Mouse (Mus musculus) small intestine, adult 2 months (tissue): ENCODE data around the gene Crisp3. TPM values are rescaled to one million over a fixed set of nuclear protein-coding genes. Genes with fewer than 3 reads are reported as not detected.
"Not testable (repeated sequence)": the region's sequence is repeated elsewhere in the genome, so short reads cannot be mapped to it uniquely, and the experiment has no call there.

ENCODE experiments used
- H3K27ac ChIP-seq: fragments of 200-500 bp; 2 replicates; pipeline ENCODE4 v1.5.1; 2012; ENCODE audit warnings: low read depth, low read length, control low read depth, inconsistent platforms; ENCODE audit not compliant: insufficient read depth
- H3K27me3 ChIP-seq: fragments of 200-500 bp; 2 replicates; pipeline ENCODE4 v1.6.1; 2012; ENCODE audit warnings: mild to moderate bottlenecking, moderate library complexity, low read length, inconsistent platforms; ENCODE audit not compliant: control insufficient read depth, insufficient read depth
- H3K36me3 ChIP-seq: fragments of 200-500 bp; 2 replicates; pipeline ENCODE4 v1.6.1; 2012; ENCODE audit warnings: mild to moderate bottlenecking, low read length, control low read depth, inconsistent platforms; ENCODE audit not compliant: control insufficient read depth, insufficient read depth
- H3K4me1 ChIP-seq: fragments of 200-500 bp; 2 replicates; pipeline ENCODE4 v1.6.1; 2012; ENCODE audit warnings: low read length, inconsistent platforms, mixed read lengths; ENCODE audit not compliant: control insufficient read depth, insufficient read depth, insufficient read length
- H3K4me3 ChIP-seq: fragments of 200-500 bp; 2 replicates; pipeline ENCODE4 v1.5.1; 2012; ENCODE audit warnings: low read depth, mild to moderate bottlenecking, control low read depth, inconsistent platforms, low read length, moderate library complexity
- CTCF ChIP-seq: fragments of 200-500 bp; IDR thresholded peaks from 2 replicates; pipeline ENCODE4 v1.5.1; 2012; ENCODE audit warnings: low read depth, mild to moderate bottlenecking, control low read depth, inconsistent platforms, low read length, moderate library complexity, mixed read lengths; ENCODE audit not compliant: insufficient replicate concordance, insufficient read length; ENCODE audit errors: extremely low read depth
- POLR2A ChIP-seq: fragments of 200-500 bp; IDR thresholded peaks from 2 replicates; pipeline ENCODE4 v1.6.1; 2012; ENCODE audit warnings: low read depth, mild to moderate bottlenecking, control low read depth, inconsistent platforms, low read length, moderate library complexity
- WGBS: fragments of 180-500 bp; shearing (Covaris S2); methylation state at CpG from one replicate; pipeline ENCODE4 v1.1.7; 2018; 5-methylcytosine and 5-hydroxymethylcytosine counted together
- polyA plus RNA-seq: library from polyadenylated mRNA; depleted of rRNA; stranded (reverse); fragments of >200 nt; gene quantifications from 2 replicates; pipeline ENCODE4 v1.2.3, GENCODE M21; 2012; rRNA removed

Gene Crisp3
- polyA plus RNA-seq, result not detected in 2 replicates

DNA sequence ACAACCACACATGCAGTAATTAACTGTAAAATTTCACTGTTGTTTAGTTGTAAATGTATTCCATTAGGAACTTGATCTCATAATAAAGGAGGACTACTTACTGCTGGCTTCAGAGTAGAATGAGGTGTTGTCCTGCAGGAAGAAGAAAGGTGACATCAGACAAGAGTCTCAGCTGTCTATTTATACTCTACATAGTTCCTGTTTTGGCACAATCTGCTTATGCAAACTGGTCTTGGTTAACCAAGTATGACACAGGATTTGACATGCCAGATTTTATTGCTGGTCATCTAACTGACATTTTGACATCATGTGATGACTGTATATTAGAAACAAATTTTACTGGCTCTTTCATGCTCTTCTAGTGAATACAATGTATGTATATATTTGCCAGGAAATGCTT, at the start of gene Crisp3:
Gene Crisp3, minus strand, starts transcription at position 154 of the 400 bp plus-strand sequence.
- TF ChIP-seq CTCF (no peak), POLR2A (no peak)
- no peak within 1 kb of the TSS for H3K27ac ChIP-seq
- H3K27me3 ChIP-seq, result no peaks in the 10 kb centered on the region
- H3K4me1 ChIP-seq, result no peaks in the 10 kb centered on the region
- no peak within 1 kb of the TSS for H3K4me3 ChIP-seq
- H3K36me3 ChIP-seq, result no peaks in the 10 kb centered on the region

DNA sequence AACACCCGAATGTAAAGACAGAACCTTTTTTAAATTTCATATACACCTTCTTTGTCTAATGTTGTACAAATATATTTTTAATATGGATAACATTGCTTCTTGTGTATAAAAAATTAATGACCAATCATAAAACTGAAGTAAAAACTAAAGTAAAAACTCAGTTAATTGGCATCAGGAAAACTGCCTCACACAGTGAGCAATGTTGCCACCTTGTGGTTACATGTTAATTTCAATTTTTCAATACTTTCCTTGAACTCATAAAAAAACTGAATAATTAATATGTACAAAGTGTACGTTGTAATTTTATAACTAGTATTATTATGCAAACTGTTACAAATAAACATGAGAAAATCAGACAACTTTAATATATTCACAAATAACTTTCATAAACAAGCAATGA, 43.3 kb upstream of the Crisp3 start:
- WGBS, result 66% methylated on average over 2 of the region's 2 CpGs
- H3K27me3 ChIP-seq, result no peaks in the 10 kb centered on the region
- no peaks in the 10 kb centered on the region for H3K4me1 ChIP-seq
- no peak for TF ChIP-seq CTCF
- no peak for TF ChIP-seq POLR2A
- no peak overlapping the region for H3K4me3 ChIP-seq
- no peak overlapping the region for H3K27ac ChIP-seq
- no peaks in the 10 kb centered on the region for H3K36me3 ChIP-seq

DNA sequence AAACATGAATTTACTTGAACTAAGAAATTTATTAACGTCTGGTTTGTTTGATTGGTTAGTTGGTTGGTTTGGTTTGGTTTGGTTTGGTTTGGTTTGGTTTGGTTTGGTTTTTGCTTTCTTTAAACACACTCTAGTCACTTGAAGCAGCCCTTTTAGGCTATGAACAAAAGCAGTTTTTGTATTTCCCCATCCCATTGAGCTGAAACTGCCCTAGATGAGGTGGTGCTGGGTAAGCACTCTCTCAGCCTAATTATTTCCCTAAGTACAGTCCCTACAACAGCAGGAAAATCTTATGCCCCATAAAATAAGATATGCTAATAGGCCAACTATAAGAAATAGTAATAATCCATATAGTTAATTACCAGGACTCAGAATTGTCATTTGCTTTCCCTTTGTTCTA, 33.4 kb upstream of the Crisp3 start:
- WGBS, result 66% methylated on average over 1 of the region's 1 CpGs
- H3K4me1 ChIP-seq, result no peaks in the 10 kb centered on the region
- H3K27ac ChIP-seq, result no peak overlapping the region
- TF ChIP-seq CTCF (no peak), POLR2A (no peak)
- H3K27me3 ChIP-seq, result no peaks in the 10 kb centered on the region
- no peak overlapping the region for H3K4me3 ChIP-seq
- no peaks in the 10 kb centered on the region for H3K36me3 ChIP-seq

DNA sequence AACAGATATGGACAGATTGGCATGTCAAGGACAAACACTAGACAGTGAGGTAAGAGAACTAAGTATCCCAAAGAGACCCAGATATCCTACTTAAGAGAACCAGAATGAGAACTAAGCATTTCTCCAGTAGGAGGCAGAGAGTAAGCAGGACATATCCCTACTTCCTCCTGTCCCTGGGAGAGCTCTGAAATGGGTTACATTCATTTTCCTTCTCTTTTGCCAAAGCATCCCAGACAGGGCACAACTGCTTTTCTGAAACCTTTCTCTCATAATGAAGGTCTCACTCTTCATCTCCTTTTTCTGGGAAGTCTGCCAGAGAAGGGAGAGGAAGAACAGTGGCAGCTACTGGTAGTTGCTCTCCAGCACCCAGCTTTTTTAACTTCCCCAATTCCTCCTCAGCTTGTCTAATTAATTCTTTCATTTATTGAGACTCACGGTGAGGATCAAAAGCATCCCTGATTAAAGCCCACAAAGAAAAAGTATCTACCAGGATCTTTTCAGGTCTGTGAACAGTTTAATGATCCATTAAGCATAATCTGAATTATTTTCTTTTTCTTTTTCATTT, 32.9 kb upstream of the Crisp3 start:
- WGBS, result 79% methylated on average over 1 of the region's 1 CpGs
- TF ChIP-seq POLR2A (no peak), CTCF (no peak)
- no peaks in the 10 kb centered on the region for H3K4me1 ChIP-seq
- H3K4me3 ChIP-seq, result no peak overlapping the region
- H3K27ac ChIP-seq, result no peak overlapping the region
- H3K27me3 ChIP-seq, result no peaks in the 10 kb centered on the region
- no peaks in the 10 kb centered on the region for H3K36me3 ChIP-seq

DNA sequence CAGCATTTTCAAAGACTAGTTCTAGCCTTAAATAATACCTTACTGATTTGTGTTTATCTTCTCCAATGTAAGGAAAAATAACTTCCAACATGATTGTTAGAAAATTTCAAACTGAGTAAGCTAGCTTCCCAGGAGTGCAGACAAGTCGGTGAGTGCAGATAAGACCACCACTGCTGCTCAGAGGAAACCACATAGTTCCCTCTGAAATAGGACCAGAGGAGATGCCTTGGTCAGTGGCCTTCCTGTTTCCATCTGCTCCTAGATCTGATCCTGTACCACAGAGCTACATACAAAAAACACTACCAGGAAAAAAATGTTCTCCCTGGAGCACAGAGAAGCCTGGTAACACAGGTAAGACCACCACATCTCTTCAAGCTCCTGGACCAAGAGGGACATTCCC, 10.4 kb upstream of the Crisp3 start:
- WGBS, result 59% methylated on average over 1 of the region's 1 CpGs

DNA sequence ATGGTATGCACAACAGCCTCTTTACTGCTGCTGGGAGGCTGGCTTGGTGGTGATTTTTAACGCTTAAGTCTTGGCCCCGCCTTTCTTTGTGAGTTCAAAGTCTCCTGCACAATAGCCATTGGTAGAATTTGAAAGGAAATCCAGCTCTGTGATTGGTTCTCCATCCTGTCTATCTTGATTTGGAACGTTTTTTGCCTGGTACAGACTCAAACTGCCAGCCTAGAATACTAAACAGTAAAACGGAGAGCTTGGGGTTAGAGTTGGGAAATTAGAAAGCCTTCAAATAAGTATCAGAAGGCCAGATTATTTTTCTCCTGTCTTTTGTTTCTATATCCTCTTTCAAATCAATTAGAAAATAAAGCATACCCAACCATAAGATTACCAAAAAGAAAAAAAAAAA, 33.5 kb downstream of the Crisp3 start, which contains the start of gene Pgk2:
Gene Pgk2, minus strand, starts transcription at position 101 of the 400 bp plus-strand sequence.
- H3K27me3 ChIP-seq, result no peaks in the 10 kb centered on the region
- WGBS, result 62% methylated on average over 4 of the region's 4 CpGs
- H3K4me3 ChIP-seq, result no peak within 1 kb of the TSS
- no peaks in the 10 kb centered on the region for H3K36me3 ChIP-seq
- no peak within 1 kb of the TSS for H3K27ac ChIP-seq
- no peak for TF ChIP-seq CTCF
- no peak for TF ChIP-seq POLR2A
- H3K4me1 ChIP-seq, result no peaks in the 10 kb centered on the region

More for the DNA sequence above, 10.4 kb upstream of the Crisp3 start:
- Histone ChIP-seq H3K27ac (no peak overlapping the region), H3K27me3 (no peaks in the 10 kb centered on the region), H3K4me1 (no peaks in the 10 kb centered on the region), H3K4me3 (no peak overlapping the region), H3K36me3 (no peaks in the 10 kb centered on the region)
- TF ChIP-seq POLR2A, result no peak
- TF ChIP-seq CTCF, result no peak

DNA sequence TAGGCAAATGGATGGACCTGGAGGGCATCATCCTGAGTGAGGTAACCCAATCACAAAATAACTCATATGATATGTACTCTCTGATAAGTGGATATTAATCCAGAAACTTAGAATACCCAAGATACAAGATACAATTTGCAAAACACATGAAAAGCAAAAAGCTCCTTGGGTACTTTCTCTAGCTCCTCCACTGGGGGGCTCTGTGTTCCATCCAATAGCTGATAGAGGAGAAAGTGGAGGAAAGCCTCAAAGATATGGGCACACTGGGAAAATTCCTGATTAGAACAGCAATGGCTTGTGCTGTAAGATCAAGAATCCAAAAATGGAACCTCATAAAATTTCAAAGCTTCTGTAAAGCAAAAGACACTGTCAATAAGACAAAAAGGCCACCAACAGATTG, 40.3 kb downstream of the Crisp3 start:
- not testable (repeated sequence) for H3K27me3 ChIP-seq, H3K27ac ChIP-seq, H3K4me3 ChIP-seq, H3K36me3 ChIP-seq, H3K4me1 ChIP-seq

DNA sequence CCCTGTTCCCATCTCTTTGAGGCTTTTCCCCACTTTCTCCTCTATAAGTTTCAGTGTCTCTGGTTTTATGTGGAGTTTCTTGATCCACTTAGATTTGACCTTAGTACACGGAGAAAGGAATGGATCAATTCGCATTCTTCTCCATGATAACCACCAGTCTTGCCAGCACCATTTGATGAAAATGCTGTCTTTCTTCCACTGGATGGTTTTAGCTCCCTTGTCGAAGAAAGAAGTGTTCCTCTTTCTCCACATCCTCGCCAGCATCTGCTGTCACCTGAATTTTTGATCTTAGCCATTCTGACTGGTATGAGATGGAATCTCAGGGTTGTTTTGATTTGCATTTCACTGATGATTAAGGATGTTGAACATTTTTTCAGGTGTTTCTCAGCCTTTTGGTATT, 51.9 kb downstream of the Crisp3 start:
- not testable (repeated sequence) for H3K27me3 ChIP-seq, H3K4me3 ChIP-seq, H3K4me1 ChIP-seq, H3K36me3 ChIP-seq, H3K27ac ChIP-seq
- 79% methylated on average over 4 of the region's 4 CpGs for WGBS

Other genes with a start within 250 kb of the Crisp3 start
- not detected in 2 replicates for gene AC192777.2, start 146.8 kb downstream of the Crisp3 start, polyA plus RNA-seq
- gene Pgk2, start 33.6 kb downstream of the Crisp3 start, polyA plus RNA-seq, result not detected in 2 replicates
- gene Crisp1, start 76.9 kb upstream of the Crisp3 start, polyA plus RNA-seq, result not detected in 2 replicates